Mouse (Mus musculus) c-Kit-positive CD71-positive TER-119-negative erythroid progenitor cells, embryonic 14.5 days (primary cell): ENCODE measurements at regions not wholly inside any gene's neighbourhood (a gene's known extent, or its start where the extent isn't known, plus 50 kb on each side); places are given as distances from the start of the nearest gene placed in this dataset.
"Not testable (repeated sequence)": the region's sequence is repeated elsewhere in the genome, so short reads cannot be mapped to it uniquely, and the experiment has no call there.

Source experiments
- DNase-seq: peaks from one replicate; pipeline ENCODE4 v3.0.0-alpha.2; 2013; ENCODE audit warnings: low read depth

DNA sequence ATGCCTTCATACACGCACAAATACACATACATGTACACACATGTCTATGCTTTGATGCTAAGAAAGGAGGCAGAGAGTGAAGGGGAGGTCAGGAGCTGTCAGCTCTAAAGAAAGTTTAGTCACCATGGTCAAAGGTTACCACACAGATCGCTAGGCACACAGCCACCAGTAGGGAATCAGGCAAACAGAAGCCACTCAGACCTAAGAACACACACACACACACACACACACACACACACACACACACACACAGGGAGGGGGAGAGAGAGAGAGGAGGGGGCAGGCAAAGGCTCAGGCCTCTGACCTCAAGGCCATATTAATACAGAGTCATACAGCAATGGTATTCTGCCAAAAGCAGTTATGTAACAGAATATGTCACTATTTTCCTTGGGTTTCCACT is 67.5 kb upstream of the Atxn1 start:
- no peak for DNase-seq

GRCm38 (mm10) chr13:46026018-46026417 is 61.2 kb upstream of the Atxn1 start:
- no peak for DNase-seq

- no peak for DNase-seq
Measured at GRCm38 (mm10) chr13:46023630-46024041, 58.8 kb upstream of the Atxn1 start.

GRCm38 (mm10) chr13:46023187-46023586 is 58.4 kb upstream of the Atxn1 start:
- no peak for DNase-seq

DNA sequence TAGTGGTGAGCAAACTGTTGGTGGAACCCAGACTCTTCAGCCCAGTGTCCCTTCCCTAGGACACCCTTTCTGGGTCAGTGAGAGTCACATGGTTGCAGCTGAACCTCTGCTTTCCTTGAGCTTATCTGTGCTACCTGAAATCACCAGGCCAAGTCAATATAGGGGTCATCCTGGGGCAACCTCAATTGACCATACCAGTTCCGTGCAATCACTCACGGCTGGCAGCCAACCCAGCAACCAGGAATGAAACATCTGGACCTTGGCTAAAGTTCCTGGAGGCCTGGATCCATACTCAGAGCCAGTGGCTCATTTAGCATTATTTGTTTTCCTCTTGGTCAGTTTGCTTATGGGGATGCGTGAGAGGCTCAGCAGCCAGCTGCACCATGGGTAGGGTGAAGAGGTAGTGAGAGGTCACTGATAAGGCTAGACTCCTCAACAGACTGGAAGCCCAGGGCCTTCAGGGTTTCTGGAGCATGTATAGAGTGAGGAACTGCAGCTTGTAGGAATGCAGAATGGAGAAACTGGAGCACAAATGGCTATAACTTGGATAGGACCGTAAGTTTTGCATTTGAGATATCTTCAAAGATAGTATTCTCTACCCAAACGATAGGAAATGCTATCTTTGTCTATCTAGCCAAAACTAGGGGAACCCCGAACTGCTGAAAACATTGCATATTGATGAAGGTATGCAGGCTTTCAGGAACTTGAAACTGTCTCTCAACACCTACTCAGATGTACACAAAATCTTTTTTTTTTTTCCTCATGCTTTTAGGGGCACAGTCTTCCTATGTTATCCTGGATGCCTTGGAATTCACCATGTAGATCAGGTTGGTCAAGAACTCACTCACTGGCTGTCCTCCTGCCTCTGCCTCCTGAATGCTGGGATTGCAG is 56.4 kb upstream of the Atxn1 start:
- DNase-seq = no peak

DNA sequence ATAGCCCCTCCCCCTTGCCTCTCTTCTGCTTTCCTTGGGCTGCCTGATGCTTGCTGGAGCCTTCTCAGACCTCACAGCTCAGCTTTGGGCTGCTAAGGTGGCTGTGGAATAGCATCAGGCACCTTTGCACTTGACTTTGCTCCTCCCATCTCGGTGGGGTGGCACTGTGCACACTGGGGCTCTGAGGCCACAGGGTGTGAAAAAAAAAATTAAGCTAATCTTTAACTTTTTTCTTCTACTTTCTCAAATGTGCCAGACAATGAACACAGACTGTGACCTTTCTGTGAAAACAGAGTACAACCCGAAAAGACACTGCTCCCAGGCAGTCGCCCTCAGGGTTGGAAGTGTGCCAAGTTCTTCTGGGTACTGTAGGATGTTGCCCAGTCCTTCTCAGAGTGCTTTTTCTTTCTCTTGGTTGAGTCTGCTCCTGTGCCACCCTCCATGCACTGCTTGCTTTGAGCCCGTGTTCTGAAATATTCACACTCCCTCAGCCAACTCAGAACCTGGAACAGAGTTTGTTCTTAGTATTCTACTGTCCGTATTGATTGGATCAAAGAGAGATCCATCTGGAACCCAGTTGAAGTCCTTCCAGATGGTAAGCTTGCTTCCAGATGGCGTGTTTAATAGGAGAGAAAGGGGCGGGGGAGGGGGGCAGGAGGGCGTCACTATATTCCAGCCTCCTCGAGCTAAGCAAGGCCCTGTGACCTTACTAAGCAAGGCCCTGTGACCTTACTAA is 54.8 kb upstream of the Atxn1 start:
- no peak for DNase-seq

GRCm38 (mm10) chr13:46018903-46019430 is 54.2 kb upstream of the Atxn1 start:
- DNase-seq = no peak

DNA sequence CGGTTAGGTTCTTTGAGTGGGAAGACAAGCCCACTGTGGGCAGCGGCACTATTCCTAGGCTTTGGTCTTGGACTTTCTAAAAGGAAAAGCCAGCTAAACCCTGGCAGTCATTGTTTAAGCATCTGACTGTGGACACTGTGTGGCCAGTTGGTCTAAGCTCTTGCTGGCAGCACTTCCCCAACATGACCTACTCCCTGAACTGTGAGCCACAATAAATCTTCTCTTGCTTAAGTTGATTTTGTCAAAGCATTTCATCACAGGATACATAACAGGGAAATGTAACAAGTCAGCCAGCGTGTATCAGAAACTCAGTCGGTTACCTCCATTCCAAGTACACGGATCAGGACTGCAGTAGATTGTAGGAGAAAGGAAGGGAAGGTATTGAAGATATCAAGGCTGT is 52.9 kb upstream of the Atxn1 start:
- DNase-seq = no peak

DNA sequence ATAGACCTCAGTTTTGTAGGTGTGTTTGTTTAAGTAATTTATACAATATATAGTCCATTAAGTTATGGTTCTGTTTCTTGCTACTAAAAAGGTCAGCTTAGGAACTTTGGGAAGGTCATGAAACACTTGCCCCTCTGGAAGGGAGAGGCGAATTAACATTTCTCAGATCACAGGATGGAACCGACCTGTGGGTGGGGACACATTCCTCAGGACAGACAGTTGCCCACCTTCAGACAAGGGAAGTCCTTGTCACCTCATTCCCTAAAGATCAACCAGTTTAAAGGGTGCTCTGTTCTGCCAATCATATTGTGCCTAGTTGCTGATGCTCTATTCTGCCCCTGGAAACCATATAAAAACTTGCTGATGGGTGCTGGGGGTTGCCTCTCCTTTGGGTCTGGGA is 52.2 kb upstream of the Atxn1 start:
- DNase-seq = not testable (repeated sequence)

GRCm38 (mm10) chr13:46015231-46015630 is 50.4 kb upstream of the Atxn1 start:
- DNase-seq = no peak

DNA sequence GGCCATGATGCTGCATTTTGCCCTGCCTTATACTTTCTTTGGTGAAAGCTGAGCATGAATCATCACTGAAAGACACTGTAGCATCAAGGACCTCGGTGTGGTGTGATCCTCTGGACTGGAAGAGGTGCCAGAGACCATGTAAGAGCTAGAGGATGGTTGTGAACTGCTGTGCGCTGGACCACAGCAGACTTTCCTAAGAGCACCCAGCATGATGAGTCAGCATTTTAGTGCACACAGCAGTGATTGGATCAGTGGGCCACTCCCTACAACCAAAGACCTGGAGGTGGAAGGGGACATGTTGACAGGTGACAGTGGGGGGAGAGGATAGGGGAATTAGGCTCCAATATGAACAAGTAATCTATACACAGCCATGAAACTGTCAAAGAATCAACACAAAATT is 49.8 kb upstream of the Atxn1 start:
- DNase-seq = no peak
